Mouse (Mus musculus): ENCODE measurements at regions not wholly inside any gene's neighbourhood (a gene's known extent, or its start where the extent isn't known, plus 50 kb on each side); places are given as distances from the start of the nearest gene placed in this dataset.

GRCm38 (mm10) chr10:96527864-96528263 lies 88.9 kb upstream of the Btg1 start:
- DNase-seq (ENCODE audit: low read depth, low spot score): no peak
- H3K9ac ChIP-seq (ENCODE audit: control insufficient read depth, low read depth, low read length, poor library complexity, severe bottlenecking): no peak overlapping the region
- H3K27me3 ChIP-seq (ENCODE audit: control insufficient read depth in 1 of 2, insufficient read depth in 2 of 2, low read length in 2 of 2): no peaks in the 10 kb centered on the region
- no peak overlapping the region for H3K4me3 ChIP-seq (ENCODE audit: control insufficient read depth in 1 of 2, insufficient read depth in 1 of 2, low read depth in 2 of 2, low read length in 2 of 2)
- H3K36me3 ChIP-seq (ENCODE audit: control insufficient read depth in 1 of 2, insufficient read depth in 2 of 2, low read length in 2 of 2): no peaks in the 10 kb centered on the region
- TF ChIP-seq ZKSCAN1 (IDR thresholded peaks at IDR 0.05; ENCODE audit: low read depth, low read length): no peak
- no peak for TF ChIP-seq E2F4 (IDR thresholded peaks at IDR 0.05; ENCODE audit: borderline replicate concordance, low read depth, low read length)
- no peak for TF ChIP-seq HCFC1 (IDR thresholded peaks at IDR 0.05; ENCODE audit: low read depth, low read length)
- TF ChIP-seq ZNF384 (IDR thresholded peaks at IDR 0.05; ENCODE audit: low read depth, low read length): no peak
- no peak for TF ChIP-seq POLR2AphosphoS2 (IDR thresholded peaks at IDR 0.05; ENCODE audit: low read length)
- no peak for TF ChIP-seq ZC3H11A (IDR thresholded peaks at IDR 0.05; ENCODE audit: low read depth, low read length)
- no peak for TF ChIP-seq BHLHE40 (IDR thresholded peaks at IDR 0.05; ENCODE audit: borderline replicate concordance, low read depth, low read length)
- TF ChIP-seq TBP (IDR thresholded peaks at IDR 0.05; ENCODE audit: low read depth, low read length): no peak
- TF ChIP-seq ZMIZ1 (IDR thresholded peaks at IDR 0.05; ENCODE audit: low read depth, low read length): no peak
- no peak for TF ChIP-seq MEF2A (IDR thresholded peaks at IDR 0.05; ENCODE audit: extremely low read depth, insufficient replicate concordance, low read depth, low read length, poor library complexity, severe bottlenecking)
- TF ChIP-seq CHD2 (IDR thresholded peaks at IDR 0.05; ENCODE audit: low read length): no peak
- no peak for TF ChIP-seq GABPA (IDR thresholded peaks at IDR 0.05; ENCODE audit: low read depth, low read length)
- H3K9me3 ChIP-seq (replicated peaks; ENCODE audit: insufficient read depth, low read length): no peaks in the 10 kb centered on the region
- H3K79me2 ChIP-seq (ENCODE audit: control insufficient read depth, insufficient read depth, low read length, poor library complexity): no peaks in the 10 kb centered on the region
- H3K4me1 ChIP-seq (ENCODE audit: control insufficient read depth in 1 of 2, insufficient read depth in 2 of 2, low read length in 2 of 2): no peaks in the 10 kb centered on the region
- no peak overlapping the region for H3K27ac ChIP-seq (ENCODE audit: control insufficient read depth, low read depth, low read length)

- TF ChIP-seq CHD2 (IDR thresholded peaks at IDR 0.05; ENCODE audit: low read length) (no peak), GABPA (IDR thresholded peaks at IDR 0.05; ENCODE audit: low read depth, low read length) (no peak), CTCF (IDR thresholded peaks at IDR 0.05 in 2 of 3, conservative IDR thresholded peaks at IDR 0.05 in 1 of 3; ENCODE audit: control insufficient read depth in 1 of 3, insufficient read depth in 1 of 3, low read depth in 2 of 3, low read length in 3 of 3, poor library complexity in 1 of 3, severe bottlenecking in 1 of 3) (no peak), RCOR1 (IDR thresholded peaks at IDR 0.05; ENCODE audit: low read depth, low read length) (no peak), CHD1 (IDR thresholded peaks at IDR 0.05; ENCODE audit: low read depth, low read length) (no peak), MYC (IDR thresholded peaks at IDR 0.05; ENCODE audit: low read depth, low read length) (no peak), MAX (IDR thresholded peaks at IDR 0.05; ENCODE audit: low read length) (no peak), USF2 (IDR thresholded peaks at IDR 0.05; ENCODE audit: borderline replicate concordance in 1 of 2, insufficient read depth in 1 of 2, low read depth in 1 of 2, low read length in 2 of 2) (no peak), BHLHE40 (IDR thresholded peaks at IDR 0.05; ENCODE audit: borderline replicate concordance, low read depth, low read length) (no peak), MAFK (IDR thresholded peaks at IDR 0.05; ENCODE audit: borderline replicate concordance, low read depth, low read length) (no peak)
- H3K79me2 ChIP-seq (ENCODE audit: control insufficient read depth, insufficient read depth, low read length, poor library complexity): no peaks in the 10 kb centered on the region
- H3K36me3 ChIP-seq (ENCODE audit: control insufficient read depth in 1 of 2, insufficient read depth in 2 of 2, low read length in 2 of 2): no peaks in the 10 kb centered on the region
- no peaks in the 10 kb centered on the region for H3K27me3 ChIP-seq (ENCODE audit: control insufficient read depth in 1 of 2, insufficient read depth in 2 of 2, low read length in 2 of 2)
- no peak overlapping the region for H3K27ac ChIP-seq (ENCODE audit: control insufficient read depth, low read depth, low read length)
- H3K9me3 ChIP-seq (replicated peaks; ENCODE audit: insufficient read depth, low read length): no peaks in the 10 kb centered on the region
- DNase-seq (ENCODE audit: low read depth, low spot score): no peak
- H3K9ac ChIP-seq (ENCODE audit: control insufficient read depth, low read depth, low read length, poor library complexity, severe bottlenecking): no peak overlapping the region
- H3K4me1 ChIP-seq (ENCODE audit: control insufficient read depth in 1 of 2, insufficient read depth in 2 of 2, low read length in 2 of 2): no peaks in the 10 kb centered on the region
- H3K4me3 ChIP-seq (ENCODE audit: control insufficient read depth in 1 of 2, insufficient read depth in 1 of 2, low read depth in 2 of 2, low read length in 2 of 2): no peak overlapping the region
These were observed 82.2 kb upstream of the Btg1 start for GRCm38 (mm10) chr10:96534547-96535124.
